Mouse (Mus musculus): Measurements from ENCODE around the gene Lrrc29. TPM values are rescaled to one million over a fixed set of nuclear protein-coding genes. Genes with fewer than 3 reads are reported as not detected.
"Not testable (repeated sequence)": the region's sequence is repeated elsewhere in the genome, so short reads cannot be mapped to it uniquely, and the experiment has no call there.

Gene Lrrc29
- total RNA-seq, 2 experiments from 2014 or later = 3.6 to 4.1 TPM

DNA sequence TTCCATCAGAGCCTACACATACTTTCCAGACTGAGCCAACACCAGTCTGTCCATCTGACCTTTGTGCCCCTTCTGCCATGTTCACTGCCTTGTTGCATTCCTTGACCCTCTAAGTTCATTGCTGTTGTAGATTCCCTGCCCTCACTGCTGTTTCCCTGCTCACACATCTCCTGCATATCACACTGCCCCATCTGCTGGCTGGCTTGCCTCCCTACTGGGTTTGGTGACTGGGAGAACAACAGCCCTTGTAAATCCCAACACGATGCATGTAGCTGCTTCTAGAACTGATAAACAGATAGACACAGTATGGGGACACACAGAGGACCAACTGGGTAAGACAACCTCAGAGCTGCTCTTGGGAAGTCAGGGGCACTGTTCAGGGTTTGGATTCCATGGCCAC, 14.4 kb downstream of the Lrrc29 start:
- no peak for DNase-seq (ENCODE audit: low spot score in 2 of 2)

DNA sequence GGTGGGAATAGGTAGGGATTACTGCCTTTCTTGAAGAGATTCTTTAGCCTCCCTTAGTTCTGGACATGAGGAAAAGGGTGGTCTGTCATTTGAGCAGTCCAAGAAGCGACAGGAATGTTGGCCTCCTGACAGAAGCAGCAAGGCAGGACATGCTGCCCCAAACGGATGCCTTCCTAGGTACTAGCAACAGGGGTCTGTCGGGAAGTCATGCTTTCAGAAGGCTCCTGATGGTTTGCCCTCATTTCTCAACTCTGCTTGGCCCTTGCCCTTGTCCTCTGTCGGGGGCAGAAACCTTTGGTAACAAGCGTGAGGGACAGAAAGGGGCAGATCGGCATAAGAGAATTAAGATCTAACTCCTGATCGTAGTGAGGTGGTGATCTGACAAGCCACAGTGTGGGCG, 16.0 kb downstream of the Lrrc29 start:
- no peak for DNase-seq (ENCODE audit: low spot score in 2 of 2)

DNA sequence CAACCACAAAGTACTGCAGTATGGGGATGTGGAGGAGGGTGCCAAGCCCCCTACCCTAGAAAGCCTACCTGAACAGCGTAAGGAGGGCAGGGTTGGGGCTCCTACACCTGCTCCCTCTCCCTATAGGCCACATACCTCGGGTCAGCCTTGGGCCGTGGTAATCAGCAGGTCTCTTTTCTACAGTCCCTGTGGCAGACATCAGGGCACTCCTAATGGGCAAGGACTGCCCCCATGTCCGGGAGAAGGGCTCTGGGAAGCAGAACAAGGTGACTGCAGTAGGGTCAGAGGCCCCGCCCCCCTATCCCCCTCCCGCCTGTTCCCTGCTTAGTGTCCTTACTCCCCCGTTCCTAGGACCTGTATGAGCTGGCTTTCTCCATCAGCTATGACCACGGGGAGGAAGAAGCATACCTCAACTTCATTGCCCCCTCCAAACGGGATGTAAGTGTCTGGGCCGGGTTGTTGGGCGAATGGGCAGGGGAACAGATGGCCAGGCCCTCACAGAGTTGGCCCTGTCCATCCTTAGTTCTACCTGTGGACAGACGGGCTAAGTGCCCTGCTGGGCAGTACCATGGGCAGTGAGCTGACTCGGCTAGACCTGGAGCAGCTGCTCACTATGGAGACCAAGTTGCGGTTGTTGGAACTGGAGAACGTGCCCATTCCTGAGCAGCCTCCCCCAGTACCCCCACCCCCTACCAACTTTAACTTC, 16.8 kb downstream of the Lrrc29 start:
- DNase-seq (ENCODE audit: low spot score in 2 of 2) = no peak

DNA sequence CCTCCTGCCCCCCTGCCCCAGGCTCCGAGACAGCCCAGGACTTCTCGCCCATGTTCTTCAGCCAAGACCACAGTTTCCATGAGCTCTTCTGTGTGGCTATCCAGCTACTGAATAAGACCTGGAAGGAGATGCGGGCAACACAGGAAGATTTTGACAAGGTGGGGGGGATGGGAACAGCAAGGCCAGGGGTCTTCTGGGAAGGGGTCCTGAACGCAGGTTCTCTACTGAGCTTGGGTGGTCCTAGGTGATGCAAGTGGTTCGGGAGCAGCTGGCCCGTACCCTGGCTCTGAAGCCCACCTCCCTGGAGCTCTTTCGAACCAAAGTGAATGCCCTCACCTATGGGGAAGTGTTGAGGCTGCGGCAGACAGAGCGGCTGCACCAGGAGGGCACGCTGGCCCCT, 17.6 kb downstream of the Lrrc29 start:
- no peak for DNase-seq (ENCODE audit: low spot score in 2 of 2)

DNA sequence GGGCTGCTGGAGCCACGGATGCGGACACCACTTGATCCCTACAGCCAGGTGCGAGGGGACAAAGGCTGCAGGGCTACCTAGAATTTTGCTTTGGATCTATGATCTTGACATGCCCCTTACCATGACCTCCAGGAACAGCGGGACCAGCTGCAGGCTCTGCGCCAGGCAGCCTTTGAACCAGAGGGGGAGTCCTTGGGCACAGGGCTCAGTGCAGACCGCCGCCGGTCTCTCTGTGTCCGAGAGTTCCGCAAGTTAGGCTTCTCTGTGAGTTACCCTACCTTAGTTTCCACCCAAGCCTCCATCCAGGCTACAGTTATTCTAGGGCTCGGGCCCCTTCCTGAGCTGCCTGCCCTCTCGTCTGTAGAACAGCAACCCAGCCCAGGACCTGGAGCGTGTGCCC, 18.4 kb downstream of the Lrrc29 start:
- no peak for DNase-seq (ENCODE audit: low spot score in 2 of 2)

DNA sequence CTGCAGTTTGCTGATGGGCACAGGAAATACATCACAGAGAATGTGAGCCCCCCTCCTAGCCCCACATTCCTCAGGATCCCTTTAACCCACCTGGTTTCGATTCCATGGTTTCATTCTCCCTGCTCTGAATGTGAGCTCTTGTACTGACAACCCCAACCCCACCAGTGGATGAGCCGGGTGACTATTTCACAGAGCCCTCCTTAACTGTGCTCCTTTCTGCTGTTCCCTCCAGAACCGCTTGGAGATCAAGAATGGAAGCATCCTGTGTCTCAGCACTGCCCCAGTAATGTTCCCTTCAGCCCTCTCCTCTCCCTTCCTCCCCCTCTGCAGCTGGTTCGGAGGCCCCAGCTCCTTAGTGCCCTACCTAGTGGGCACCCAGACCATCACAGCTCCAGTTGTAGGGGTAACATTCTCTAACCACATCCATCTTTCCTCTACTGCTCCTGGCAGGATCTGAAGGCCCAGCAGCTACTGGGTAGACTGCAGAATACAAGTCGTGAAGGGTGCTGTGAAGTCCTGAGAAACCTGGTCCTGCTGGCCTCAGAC, 19.9 kb downstream of the Lrrc29 start:
- no peak for DNase-seq (ENCODE audit: low spot score in 2 of 2)

DNA sequence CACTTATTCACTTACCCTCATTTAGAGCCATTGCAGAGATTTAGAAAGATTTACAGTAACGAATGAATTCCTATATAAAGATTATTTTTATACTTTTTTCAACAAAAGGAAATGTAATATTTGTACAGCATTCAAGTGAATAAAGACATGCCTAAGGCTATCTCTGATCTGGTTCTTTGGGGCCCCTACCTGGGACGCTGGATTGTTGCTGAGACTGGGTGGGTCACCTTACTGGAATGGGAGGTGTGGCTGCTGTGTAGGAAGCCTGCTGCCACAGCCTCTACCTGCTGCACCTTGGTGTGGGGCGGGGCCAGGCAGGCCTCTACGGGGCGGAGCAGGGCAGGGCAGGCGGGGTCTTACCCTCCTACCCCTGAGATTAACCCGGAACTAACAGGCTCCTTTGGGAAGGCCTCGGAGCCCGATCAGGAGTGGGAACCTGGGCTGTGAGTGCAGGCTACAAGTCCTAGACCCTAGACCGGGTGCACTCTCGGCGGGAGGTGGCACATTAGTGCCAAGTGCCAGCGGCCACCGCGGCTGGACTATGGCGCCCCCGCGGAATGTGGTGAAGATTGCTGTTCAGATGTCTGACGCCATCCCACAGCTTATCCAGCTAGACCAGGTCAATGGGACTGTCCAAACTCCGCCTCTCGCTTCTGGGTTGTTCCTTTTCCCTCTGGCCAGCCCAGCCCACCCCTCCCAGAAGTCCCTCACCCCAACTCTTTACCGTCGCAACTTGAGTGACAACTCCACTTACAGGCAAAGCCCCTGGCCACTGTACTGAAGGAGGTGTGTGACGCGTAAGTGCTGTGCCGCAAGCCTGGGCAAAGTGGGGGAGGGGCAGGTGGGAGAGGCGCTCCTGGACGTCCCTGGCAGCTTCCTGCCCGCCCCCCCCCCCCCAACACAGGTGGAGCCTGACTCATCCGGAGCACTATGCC, 20.6 kb downstream of the Lrrc29 start, which contains the start of gene Elmo3:
Elmo3 (plus strand) TSS at position 391 of the 935 bp plus-strand sequence.
- no peak for DNase-seq (ENCODE audit: low spot score in 2 of 2)

DNA sequence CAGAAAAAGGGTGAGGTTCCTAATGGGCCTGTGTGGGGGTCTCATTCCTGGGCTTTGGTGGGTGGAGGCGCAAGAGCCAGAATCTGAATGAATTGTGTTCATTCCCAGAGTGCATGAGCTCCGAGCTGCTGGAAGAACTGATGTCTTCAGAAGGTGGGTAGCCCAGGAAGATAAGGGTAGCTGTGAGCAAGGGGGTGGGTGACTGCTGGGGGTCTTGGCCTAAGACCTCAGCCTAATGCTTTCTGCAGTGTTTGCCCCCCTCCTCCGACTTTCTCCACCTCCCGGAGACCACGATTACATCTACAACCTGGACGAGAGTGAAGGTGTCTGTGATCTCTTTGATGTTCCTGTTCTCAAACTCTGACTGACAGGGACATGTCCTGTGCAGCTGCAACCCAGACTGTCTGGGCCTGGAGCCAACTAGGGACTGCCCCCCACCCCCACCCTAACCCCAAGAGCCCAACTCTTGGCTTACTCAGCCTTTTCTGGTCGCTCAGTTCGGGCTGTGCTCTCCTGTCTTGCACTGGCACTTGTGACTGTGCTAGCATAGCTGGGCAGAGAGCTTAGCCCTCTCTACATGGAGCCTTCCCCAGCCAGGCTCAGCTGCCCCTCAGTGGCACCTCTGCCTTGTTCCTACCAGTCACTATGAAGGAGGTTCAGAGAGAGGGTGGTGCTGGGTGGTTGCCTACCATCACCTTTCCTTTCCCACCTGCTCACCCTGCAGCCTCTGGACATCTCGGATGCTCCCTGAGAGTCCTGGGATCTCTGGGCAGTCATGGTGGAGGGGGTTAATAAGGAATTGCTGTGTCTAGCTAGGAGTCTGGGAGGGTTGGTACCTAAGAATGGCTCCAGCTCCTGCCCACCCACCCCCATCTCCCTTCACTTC, 21.5 kb downstream of the Lrrc29 start:
- no peak for DNase-seq (ENCODE audit: low spot score in 2 of 2)

DNA sequence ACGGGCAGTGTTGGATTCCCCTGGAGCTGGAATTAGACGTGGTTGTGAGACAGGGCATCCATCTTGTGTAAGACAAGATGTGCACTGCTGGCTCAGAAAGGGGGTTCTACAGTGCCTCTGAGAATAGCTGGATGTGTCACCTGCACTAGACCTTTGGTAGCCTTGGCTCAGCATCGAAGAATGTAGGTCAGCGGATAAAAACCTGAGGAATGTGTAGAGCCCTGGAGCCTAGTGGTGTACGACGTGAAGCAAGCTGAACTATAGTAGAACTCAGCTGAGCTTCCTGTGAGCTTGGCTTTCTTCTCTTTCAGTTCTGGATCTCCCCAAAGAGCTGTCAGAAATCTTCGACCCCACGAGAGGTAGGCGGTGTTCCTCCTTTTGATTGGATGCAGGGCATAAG, 22.2 kb downstream of the Lrrc29 start:
- DNase-seq (ENCODE audit: low spot score in 2 of 2) = no peak

DNA sequence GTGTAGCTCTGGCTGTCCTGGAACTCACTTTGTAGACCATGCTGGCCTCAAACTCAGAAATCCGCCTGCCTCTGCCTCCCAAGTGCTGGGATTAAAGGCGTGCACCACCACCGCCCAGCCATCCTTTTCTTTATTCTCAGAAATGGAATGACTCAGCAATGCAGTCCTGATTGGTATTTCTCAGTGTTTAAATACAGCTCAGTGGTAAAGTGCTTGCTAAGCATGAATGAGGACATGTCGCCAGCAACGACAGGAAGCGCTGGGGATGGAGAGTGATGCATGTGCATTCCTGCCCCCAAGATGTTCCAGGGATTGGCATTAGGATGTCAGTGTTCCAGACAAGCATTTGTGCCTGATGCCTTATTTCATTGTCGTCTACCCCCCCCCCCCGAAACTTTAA, 22.7 kb downstream of the Lrrc29 start:
- DNase-seq (ENCODE audit: low spot score in 2 of 2) = no peak

DNA sequence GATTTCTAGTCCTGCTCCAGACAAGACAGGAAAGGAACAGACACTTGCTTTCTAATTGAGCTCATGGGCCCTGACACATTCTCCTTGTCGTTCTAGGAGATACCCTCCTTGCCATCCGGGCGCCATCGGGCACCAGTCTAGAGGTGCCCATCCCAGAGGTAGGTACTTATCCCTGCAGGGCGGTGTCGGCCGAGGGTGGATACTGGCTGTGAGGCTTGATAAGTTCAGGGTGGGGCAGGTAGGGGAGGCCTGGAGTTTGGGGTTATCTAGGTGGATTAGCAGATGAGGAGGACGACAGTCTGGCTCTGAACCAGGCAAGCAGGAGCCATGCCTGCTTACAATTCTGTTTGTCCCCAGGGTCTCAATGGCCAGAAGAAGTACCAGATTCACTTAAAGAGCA, 26.1 kb downstream of the Lrrc29 start:
- DNase-seq (ENCODE audit: low spot score in 2 of 2) = no peak

DNA sequence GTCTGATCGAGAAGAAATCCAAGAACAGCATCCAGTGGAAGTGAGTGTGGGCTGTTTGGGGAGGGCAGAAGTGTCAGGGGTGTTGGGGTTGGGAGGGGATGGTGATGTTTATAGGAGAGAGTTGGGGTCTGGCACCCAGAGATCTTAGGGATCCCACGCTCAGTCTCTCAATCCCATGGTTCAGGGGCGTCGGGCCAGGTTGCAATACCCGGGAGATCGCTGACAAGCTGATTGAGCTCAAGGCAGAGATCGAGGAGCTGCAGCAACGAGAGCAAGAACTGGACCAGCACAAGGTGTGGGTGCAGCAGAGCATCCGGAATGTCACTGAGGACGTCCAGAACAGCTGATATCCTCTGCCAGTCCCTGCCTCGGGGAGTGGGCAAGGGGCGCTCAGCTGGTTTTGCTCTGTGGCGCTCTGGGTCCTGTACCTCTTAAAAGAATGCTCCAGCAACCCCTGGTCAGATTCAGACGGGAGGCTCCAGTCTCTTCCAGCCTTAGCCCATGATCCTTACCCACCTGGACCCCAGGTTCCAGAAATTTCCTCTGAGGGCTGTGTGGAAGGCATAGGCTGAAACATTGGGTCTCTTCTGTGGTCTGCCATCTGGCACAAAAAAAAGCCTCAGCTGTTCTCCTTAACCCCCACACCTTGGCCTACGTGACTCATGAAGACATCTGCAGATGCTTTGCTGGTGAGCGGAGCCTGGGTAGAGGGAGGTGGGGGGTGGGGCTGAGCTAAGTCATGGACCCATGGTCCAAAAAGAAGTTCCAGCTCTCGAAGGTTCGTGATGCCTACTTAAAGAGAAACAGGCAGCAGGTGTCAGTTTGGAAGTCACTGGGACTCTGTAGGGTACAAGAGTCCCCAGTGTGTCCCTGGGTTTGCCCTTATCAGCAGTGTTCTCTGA, 27.5 kb downstream of the Lrrc29 start:
- no peak for DNase-seq (ENCODE audit: low spot score in 2 of 2)

DNA sequence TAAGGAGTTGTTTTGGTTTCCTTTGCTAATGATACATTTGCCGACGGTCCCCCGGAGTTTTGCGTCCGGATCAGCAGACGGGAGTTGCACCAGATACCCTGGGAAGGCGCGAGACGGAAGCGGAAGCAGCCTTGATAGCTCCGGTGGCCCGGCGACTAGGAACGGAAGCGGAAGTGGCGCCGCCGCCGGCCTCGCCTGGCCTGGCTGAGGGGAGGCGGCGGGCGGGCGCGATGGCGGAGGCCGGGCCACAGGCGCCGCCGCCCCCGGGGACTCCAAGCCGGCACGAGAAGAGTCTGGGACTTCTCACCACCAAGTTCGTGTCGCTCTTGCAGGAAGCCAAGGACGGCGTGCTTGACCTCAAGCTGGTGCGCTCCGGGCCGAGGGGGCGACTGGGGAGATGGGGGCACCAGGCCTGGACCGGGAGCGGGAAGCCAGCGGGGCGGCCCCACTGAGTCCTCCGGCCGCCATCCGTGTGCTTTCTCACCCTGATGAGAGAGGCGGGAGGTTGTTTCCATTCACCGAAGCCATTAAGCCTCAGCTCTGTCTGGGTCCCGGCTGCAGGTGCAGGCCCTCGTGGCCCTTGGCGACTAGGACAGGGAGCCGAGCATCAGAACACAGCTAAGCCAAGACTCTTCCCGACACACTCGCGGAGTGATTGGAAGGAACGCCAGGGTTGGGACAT, 28.4 kb downstream of the Lrrc29 start, which contains the start of gene E2f4:
E2f4 (plus strand) TSS at position 153 of the 682 bp plus-strand sequence.
- DNase-seq (ENCODE audit: low spot score in 2 of 2) = peak; percentile 81 to 91

DNA sequence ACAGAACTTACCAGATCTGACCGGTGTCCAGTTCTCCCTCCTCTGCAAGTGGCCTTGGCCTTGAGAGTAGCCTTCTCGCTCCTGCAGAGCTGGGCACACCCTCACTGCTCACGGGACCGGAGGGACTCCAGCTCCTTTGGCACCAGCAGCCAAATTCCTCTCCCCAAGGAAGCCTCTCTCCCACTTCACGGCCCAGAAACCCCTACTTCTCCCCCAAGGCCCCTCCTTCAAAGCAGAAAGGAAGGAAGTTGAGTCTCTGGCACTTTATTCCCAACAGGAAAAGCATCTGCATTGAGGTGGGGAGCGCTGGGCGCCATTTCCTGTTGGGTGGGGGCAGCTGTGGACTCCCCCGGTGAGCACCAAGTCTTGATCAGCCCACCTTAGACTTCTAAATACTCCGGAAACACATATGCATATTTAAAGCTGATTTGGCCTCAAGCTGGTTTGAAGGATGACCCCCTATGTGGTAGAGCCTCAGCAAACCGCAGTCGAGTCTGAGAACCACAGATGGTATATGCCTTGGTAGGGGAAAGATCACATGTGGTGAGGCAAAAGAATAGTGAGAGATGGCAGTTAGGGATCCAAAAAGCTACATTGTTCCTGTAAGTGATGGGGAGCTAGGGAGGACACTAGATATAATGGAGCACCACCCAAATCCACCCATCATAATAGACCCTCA, 30.0 kb downstream of the Lrrc29 start, which contains the start of gene Exoc3l:
Exoc3l (minus strand) TSS at position 207 of the 679 bp plus-strand sequence.
- DNase-seq (ENCODE audit: low spot score in 2 of 2) = no peak

DNA sequence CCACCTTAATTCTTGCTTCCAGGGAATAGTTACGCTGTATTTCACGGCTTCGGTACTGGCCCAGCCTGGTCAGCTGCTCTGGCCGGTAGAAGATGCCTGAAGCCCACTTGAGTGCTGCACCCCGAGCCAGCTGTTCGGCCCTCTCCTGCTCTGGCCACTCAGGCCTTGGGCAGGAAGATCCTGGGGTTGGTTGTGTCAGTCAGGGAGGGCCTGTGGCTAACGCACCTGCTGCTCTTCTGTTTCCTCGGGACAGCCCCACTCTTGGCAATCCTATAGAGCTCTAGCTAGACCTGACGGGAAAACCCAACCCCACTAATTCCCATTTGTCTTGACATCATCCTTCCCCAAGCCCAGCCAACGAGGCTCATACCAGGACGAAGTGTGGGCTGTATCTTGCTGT, 30.8 kb downstream of the Lrrc29 start:
- no peak for DNase-seq (ENCODE audit: low spot score in 2 of 2)

DNA sequence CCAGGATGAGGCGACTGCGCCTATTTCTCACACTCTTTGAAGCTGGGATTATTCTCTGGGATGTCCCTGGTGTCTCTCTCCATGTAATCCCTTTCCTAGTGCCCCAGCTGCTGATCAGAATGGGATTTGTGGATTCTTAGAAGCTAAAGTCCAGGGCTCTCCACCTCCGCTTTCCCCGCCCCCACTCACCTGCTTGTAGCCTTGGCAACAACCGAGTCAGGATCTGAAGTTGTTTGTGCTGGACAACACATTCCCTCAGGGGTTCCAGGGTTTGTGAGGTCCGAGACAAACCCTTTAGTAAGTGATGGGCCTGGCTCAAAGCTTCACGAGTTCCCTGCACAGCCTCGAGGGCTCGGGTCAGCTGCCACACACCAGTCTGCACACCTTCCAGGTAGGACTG, 31.3 kb downstream of the Lrrc29 start:
- no peak for DNase-seq (ENCODE audit: low spot score in 2 of 2)

DNA sequence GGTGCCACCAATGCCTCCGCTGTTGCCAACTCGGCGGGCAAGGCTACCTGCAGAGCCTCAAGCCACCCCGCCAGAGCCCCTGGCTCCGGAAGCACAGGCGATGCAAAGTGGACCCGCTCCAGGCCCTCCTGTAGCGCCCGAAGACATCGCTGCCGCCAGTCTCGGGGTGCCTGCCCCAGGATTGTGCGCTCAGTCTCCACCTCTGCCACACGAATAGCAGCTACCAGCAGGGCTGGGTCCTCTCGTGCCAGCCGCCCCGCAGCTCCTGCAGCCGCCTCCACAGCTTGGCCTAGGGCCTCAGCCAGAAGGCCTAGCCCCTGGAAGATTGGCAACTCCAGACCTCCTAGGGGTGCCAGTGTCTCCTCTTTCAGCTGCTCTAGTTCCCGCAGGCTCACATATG, 32.7 kb downstream of the Lrrc29 start:
- no peak for DNase-seq (ENCODE audit: low spot score in 2 of 2)

DNA sequence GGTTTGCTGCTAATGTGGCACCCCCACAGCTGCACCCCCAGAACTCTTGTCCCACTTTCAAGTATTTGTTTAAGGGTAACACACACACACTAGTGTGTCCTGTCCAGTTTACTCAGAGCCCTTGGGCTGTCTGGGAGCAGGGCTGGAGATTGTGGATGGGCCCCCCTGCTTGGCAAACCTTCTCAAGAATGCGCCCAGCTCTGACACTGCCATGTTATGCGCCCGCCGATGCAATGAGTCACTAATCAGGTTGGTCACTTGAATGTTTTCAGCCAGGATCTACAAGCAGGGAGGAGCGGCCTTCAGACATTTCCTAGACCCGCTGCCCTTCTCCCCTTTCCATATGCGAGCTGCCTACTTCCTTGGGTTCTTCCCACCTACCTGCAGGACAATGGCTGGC, 33.6 kb downstream of the Lrrc29 start:
- no peak for DNase-seq (ENCODE audit: low spot score in 2 of 2)

DNA sequence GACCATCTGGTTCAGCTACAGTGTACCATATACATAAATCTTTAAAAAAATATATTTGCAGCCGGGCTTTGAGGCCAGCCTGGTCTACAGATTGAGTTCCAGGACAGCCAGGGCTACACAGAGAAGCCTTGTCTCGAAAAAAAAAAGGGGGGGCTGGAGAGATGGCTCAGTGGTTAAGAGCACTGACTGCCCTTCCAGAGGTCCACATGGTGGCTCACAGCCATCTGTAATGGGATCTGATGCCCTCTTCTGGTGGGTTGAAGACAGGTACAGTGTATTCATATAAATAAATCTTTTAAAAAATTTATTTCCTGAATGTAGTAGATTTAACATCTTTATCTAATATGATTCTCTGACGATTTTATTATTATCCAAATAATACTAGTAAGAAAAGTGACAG, 34.3 kb downstream of the Lrrc29 start:
- not testable (repeated sequence) for DNase-seq (ENCODE audit: low spot score in 2 of 2)
